Mouse (Mus musculus) limb, embryonic 13.5 days (tissue): Measurements from ENCODE around the gene Susd1. TPM values are rescaled to one million over a fixed set of nuclear protein-coding genes. Genes with fewer than 3 reads are reported as not detected.

ENCODE experiments used
- polyA plus RNA-seq: library from polyadenylated mRNA; unstranded; fragments of >200 nt; fragmentation: Nextera tagmentation; extraction: Ambion mirVana; gene quantifications from 2 replicates; pipeline ENCODE4 v1.2.1, GENCODE M21; 2015

The Susd1 gene
- polyA plus RNA-seq, 1 experiment from 2014 or later, result 1.8 TPM

Other genes starting within 250 kb of the Susd1 start
- 11.9 and 13.4 TPM in 2 replicates for gene Ugcg, start 249.4 kb downstream of the Susd1 start, polyA plus RNA-seq
- 37.4 and 40.4 TPM in 2 replicates for gene Ptbp3, start 110.7 kb upstream of the Susd1 start, polyA plus RNA-seq
- gene Hsdl2, start 142.9 kb upstream of the Susd1 start, polyA plus RNA-seq, result 25.2 and 25.8 TPM in 2 replicates
- gene E130308A19Rik, start 187.6 kb upstream of the Susd1 start, polyA plus RNA-seq, result 25.1 and 25.9 TPM in 2 replicates